Mouse (Mus musculus) cerebellum, postnatal 10 days (tissue): ENCODE measurements around the gene Dlk2.

ENCODE experiments used
- DNase-seq, 2 experiments: peaks; one replicate each; pipeline ENCODE4 v3.0.0; 2021; ENCODE audit warnings: mixed read lengths in 2 of 2

The Dlk2 gene

DNA sequence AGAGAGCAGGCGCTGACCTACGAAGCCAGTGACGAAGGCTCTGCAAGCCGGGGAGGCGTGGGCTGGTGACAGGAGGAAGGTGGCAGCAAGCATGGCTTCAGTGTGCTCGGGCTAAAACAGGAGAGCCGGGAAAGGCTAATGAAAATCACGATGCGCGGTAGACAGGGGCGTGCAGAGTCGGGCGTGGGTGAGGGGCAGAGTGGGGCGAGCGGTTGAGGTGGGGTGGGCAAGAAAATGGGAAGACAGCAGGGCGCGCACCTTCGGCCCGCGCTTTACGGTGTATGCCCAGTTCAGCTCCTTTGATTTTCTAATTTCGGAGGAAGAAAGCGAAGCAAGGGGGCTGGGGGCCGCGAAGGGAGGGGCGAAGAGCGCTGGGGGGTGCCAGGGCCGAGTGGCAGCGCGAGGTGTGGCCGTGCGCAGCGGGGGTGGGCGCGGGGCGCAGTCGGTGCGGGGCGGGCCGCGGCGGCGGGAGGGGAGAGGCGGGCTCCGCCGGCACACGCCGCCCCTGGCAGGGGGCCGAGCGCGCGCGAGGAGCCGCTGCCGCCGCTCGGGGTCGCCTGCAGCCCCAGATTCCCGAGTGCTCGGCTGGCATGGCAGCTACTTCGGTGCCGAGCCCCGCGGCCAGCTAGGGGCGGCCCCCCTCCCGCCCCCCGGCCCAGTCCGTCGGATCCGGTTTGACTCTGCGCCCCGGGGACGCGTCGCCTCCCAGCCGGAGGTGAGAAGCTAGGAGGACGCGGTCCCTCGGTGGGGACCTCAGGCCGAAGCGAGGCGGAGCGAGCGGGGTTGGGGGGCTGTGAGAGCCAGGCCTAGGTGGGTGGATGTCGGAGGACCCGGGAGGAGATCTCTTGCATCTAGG, at the start of gene Dlk2:
TSS of gene Dlk2 (plus strand) at position 58 of the 856 bp plus-strand sequence.
- DNase-seq = peak; percentile 58 to 59

- peak; percentile 97 to 98 for DNase-seq
Measured at GRCm38 (mm10) chr17:46247512-46248188, 49.6 kb upstream of the Dlk2 start, which contains the start of the genes Polr1c and Yipf3. Gene Polr1c (minus strand): TSS chr17:46248054. Gene Yipf3 (plus strand): TSS chr17:46248080.

DNA sequence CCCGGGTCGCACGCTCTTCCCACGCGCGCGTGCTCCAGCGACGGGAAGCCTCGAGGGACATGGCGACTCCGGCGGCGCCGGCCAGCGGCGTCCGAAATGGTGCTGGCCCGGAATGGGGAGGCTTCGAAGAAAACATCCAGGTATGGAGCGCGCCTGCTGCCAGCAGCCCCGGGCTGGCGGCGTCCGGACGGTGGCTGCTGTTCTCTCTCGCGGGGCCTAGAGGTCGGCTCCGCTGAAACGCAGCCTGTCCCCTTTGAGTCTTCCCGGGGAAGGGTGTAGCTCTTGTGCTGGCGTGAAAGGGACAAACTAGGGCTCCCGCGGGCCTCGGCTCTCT, 49.1 kb upstream of the Dlk2 start:
- no peak for DNase-seq

- no peak for DNase-seq
Measured at GRCm38 (mm10) chr17:46251174-46251573, 46.0 kb upstream of the Dlk2 start.

DNA sequence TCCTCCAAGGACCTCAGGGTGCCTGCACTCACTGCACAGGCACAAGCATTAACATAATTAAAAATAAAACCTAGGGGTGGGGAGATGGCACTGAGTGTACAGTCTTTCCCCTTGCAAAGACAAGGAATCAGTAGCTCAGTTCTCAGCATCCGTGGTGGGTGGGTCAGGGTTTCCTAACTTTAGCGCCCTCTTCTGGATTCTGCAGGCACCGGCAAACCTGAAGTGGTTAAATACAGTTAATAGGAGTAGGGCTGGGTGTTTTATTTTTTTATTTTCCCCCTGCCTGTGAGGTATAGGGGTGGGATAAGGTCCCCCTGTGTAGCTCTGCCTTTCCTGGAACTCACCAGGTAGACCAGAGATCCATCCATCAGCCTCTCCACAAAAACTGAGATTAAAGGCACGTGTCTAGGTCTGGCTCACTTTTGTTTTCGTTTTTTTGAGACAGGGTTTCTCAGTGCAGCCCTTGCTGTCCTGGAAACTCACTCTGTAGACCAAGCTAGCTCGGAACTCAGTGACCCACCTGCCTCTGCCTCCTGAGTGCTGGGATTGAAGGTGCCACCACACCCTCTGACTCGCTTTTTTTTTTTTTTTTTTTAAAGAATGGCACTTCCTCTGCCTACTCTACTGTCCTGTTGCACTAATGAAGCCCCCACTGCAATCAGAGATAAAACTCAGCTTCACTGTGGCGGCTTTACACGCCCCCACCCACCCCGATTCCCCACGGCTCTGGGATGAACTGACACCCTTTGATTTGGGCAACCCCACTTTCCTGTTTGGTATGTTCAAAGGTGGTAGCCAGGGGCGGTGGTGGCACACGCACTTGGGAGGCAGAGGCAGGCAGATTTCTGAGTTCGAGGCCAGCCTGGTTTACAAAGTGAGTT, 44.4 kb upstream of the Dlk2 start:
- peak; percentile 64 to 76 for DNase-seq

DNA sequence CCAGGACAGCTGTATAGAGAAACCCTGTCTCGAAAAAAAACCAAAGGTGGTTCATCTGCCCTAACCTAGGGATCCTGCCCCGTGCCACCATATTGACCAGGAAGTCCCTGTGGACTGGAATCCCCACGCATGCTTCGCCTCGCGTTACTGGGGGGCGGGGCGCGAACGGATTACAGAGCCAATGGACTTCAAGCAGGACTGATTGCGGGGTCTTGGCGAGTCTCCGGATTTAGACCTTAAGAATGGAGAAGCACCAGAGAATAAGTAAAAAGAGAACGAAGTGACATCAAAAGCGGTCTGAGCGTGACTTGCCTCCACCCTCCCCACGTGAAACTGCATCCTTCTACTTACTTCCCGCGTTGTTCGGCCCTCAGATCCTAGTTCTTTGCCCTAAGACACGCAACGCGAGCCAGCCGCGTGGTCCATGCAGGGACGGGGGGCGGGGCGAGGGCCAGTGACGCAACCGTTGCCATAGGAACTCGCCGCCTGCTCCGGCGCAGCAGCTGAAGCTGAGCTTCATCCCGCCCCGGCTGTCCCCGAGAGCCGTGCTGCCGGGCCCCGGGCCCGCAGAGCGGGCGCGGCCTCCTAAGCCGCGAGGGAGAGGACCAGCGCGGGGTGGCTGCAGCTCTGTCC, 43.7 kb upstream of the Dlk2 start, which contains the start of gene Lrrc73:
TSS of gene Lrrc73 (plus strand) at position 80 of the 633 bp plus-strand sequence.
- peak; percentile 98 to 99 for DNase-seq

DNA sequence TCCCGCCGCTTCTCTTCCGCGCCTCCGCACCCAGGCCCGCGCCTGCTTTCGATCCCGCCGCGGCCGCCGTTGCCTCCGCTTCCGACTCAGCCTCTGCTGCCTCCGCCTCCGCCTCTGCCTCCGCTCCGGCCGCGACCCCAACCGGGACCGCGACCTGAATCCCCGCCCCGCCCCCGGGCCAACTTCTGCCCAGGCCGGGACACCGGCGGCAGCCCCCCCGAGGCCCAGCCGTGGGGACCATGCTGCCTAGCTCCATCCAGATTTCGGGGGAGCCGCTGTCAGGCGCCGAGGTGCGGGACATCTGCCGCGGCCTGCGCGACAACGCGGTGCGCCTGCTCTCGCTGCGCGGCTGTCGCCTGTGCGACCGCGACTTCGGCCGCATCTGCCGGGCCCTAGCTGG, 43.1 kb upstream of the Dlk2 start:
- peak; percentile 66 to 69 for DNase-seq

DNA sequence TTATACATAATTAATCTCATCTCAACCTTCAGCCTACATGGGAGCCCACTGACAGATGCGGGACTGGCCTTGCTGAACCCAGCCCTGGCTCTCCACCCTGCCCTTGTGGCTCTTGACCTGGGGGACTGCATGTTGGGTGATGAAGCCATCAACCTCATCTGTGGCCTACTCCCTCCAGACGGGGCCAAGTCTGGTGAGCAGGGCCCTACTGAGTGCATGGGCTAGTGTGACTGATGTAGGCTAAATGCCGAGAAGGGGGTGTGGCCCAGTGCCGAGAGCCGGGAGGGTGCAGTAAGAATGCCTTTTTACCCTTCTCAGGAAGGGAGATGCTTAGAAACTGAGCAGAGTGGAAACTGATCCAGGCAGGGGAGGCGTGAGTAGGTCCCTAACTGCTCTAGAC, 42.1 kb upstream of the Dlk2 start:
- no peak for DNase-seq

GRCm38 (mm10) chr17:46258279-46259053, 38.8 kb upstream of the Dlk2 start:
- DNase-seq = no peak

GRCm38 (mm10) chr17:46259675-46260074, 37.5 kb upstream of the Dlk2 start:
- no peak for DNase-seq

DNA sequence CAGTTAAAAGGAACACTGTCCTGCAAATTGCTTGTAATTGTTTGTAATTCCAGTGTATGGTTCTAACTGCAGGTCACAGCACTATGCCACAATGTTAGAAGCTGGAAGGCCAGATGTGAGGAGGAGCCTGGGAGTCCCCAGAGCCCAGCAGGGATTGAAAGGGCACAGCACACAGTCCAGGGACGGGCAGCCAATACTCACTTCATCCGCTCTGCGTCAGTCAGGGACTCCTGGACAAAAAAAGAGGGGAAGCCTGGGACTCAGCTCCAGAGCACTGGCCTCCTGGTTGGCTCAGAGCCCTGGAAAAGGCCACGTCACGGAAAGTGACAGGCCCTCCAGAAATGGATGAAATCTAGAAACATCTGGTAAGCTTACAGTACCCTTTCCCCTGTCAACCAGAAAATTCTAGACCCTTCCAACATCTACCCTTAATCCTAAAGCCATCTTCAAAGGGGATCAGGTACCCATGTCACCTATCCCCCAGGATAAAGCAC, 35.0 kb upstream of the Dlk2 start:
- no peak for DNase-seq

GRCm38 (mm10) chr17:46265502-46265901, 31.7 kb upstream of the Dlk2 start:
- DNase-seq = no peak

GRCm38 (mm10) chr17:46265918-46266618, 31.2 kb upstream of the Dlk2 start:
- peak; percentile 95 to 96 for DNase-seq

DNA sequence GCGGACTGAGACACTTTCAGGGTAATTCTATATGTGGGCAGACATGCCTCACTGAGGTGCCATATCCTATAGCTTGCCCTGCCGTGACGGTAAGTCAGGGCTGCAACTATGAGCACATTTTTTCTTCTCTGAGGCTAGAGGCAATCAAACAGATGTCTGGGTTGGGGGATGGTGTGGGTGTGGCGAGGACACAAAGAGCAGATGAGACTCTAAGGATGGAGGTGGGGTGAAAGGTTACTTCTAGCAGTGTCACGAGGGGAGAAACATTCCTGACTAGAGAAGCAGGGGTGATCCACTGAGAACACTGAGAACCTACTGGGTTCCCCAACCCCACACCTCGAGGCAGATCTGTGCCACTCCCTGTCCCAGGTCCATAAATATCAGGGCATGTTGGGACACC, 30.2 kb upstream of the Dlk2 start:
- DNase-seq = peak in 1 of 2 experiments; percentile 2

DNA sequence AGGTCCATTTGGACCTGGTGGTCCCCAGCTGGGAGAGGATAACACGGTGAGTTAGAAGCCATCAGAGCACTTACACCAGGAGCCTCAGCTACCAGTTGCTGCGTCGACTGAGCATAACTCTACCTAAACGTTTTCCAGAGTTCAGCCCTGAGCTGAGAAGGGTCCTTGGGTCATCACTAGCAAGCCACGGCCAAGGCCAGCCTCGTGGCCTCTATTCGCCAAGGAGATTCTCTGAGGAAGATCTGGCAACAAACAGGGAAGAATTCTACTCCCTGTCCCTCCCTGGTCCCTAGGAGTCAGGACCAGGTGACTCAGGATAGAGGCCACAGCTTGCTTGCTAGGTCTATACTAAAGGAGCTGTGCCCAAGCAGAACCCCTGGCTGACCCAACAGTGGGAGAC, 29.7 kb upstream of the Dlk2 start:
- peak in 1 of 2 experiments; percentile 1 for DNase-seq

DNA sequence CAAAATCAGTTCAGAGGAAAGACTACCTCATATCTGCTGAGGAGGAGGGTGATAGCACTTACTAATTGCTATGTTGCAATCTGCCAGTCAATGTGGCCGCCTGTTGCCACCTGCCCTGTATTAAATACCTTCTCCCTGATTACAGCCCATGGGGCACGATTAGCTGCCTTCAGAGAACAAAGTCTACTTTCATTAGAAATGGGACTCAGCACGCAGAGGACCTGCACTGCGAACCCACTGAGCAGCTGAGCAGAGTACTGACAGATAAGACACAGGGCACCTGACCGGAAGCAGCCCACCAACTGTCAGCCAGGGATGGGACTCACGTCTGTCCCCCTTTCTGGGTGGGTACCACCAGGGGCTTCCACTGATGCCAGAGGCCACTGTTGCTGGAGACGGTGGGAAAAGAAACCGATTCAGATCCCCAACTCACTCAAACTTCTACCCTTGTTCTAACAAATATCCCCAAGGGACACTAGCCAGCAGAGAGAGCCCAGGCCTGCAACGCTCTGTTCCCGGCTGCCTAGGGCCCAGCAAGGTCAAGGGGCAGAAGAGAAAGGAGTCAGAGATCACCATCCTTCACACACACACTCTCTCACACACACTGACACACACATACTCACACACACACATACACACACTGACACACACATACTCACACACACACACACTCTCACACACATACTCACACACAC, 29.0 kb upstream of the Dlk2 start:
- DNase-seq = peak in 1 of 2 experiments; percentile 1

GRCm38 (mm10) chr17:46269771-46270534, 27.3 kb upstream of the Dlk2 start:
- DNase-seq = peak; percentile 38 to 52

GRCm38 (mm10) chr17:46272058-46272457, 25.2 kb upstream of the Dlk2 start:
- peak in 1 of 2 experiments; percentile 26 for DNase-seq

GRCm38 (mm10) chr17:46272675-46273074, 24.5 kb upstream of the Dlk2 start:
- DNase-seq = peak in 1 of 2 experiments; percentile 2
